Mouse (Mus musculus) C3H10T1/2 (cell line): ENCODE measurements around the gene Rras2. TPM values are rescaled to one million over a fixed set of nuclear protein-coding genes. Genes with fewer than 3 reads are reported as not detected.

ENCODE experiments used
- polyA plus RNA-seq, 2 experiments: library from polyadenylated mRNA; unstranded; fragments of >200 nt; fragmentation: generic; extraction: Trizol; gene quantifications; one replicate each; pipeline ENCODE4 v1.2.1; 2012; ENCODE audit warnings: missing spikeins in 2 of 2

Gene Rras2
- 1 to 10 TPM; 7.9 to 8.6 TPM for polyA plus RNA-seq

DNA sequence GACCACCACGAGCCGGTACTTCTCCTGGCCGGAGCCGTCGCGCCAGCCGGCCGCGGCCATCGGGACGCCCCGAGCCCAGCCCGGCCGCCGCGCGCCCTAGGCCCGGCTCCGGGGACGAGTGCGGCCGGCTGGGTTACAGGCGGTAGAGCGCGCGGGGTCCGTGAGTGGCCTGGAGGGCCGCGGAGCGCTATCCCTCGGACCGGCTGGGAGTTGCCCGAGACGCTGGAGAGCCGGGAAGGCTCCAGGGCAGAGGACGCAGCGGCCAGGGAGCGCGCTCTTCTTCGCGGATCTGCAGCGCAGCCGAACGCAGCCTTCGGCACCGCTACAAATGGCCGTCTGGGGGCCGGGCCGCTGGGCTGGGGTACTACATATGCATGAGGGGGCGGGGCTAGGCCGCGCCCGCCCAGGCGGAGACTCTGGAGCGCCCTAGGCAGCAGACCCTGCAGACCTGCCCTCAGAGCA lies at the start of gene Rras2:
Gene Rras2 (minus strand): TSS at position 338 of the 462 bp plus-strand sequence.

Other genes starting within 250 kb of the Rras2 start
- gene Copb1, start 136.9 kb upstream of the Rras2 start, polyA plus RNA-seq, result 10 to 100 TPM in 1 of 2 experiments, 1 to 10 TPM in 1; 4.3 to 50.2 TPM
- gene Psma1, start 158.3 kb upstream of the Rras2 start, polyA plus RNA-seq, result 10 to 100 TPM; 29.6 to 86.2 TPM